Mouse (Mus musculus) embryonic facial prominence, embryonic 11.5 days (tissue): ENCODE results near the gene BC051142. TPM values are rescaled to one million over a fixed set of nuclear protein-coding genes. Genes with fewer than 3 reads are reported as not detected.

ENCODE experiments used
- ATAC-seq: fragments of 200-750 bp; cut with Nextera tagmentation; replicated peaks from 2 replicates; pipeline ENCODE4 v1.8.0; 2017; ENCODE audit warnings: low read depth; ENCODE audit not compliant: insufficient number of reproducible peaks, low FRiP score, low TSS enrichment
- DNase-seq: peaks from one replicate; pipeline ENCODE4 v3.0.0-alpha.2; 2015; ENCODE audit warnings: low spot score
- H3K27ac ChIP-seq: fragments of 300-500 bp; sonication (generic); replicated peaks from 2 replicates; pipeline ENCODE4 v1.5.1; 2014; ENCODE audit warnings: mild to moderate bottlenecking, low read depth, low read length, control low read depth
- H3K27me3 ChIP-seq: fragments of 300-500 bp; sonication (generic); 2 replicates; pipeline ENCODE4 v1.6.1; 2014; ENCODE audit warnings: mild to moderate bottlenecking, low read length, moderate library complexity, mixed read lengths; ENCODE audit not compliant: control insufficient read depth, insufficient read depth
- H3K36me3 ChIP-seq: fragments of 300-500 bp; sonication (generic); replicated peaks from 2 replicates; pipeline ENCODE4 v1.6.1; 2014; ENCODE audit warnings: low read depth, mild to moderate bottlenecking, low read length, moderate library complexity, mixed read lengths; ENCODE audit not compliant: control insufficient read depth, insufficient read depth
- H3K4me1 ChIP-seq: fragments of 300-500 bp; sonication (generic); 2 replicates; pipeline ENCODE4 v1.6.1; 2014; ENCODE audit warnings: low read length, mixed read lengths; ENCODE audit not compliant: control insufficient read depth, insufficient read depth
- H3K4me2 ChIP-seq: fragments of 300-500 bp; sonication (generic); 2 replicates; pipeline ENCODE4 v1.6.1; 2014; ENCODE audit warnings: low read depth, mild to moderate bottlenecking, control low read depth, low read length, moderate library complexity
- H3K4me3 ChIP-seq: fragments of 300-500 bp; sonication (generic); 2 replicates; pipeline ENCODE4 v1.5.1; 2014; ENCODE audit warnings: low read depth, low read length, control low read depth
- H3K9ac ChIP-seq: fragments of 300-500 bp; sonication (generic); replicated peaks from 2 replicates; pipeline ENCODE4 v1.6.1; 2014; ENCODE audit warnings: mild to moderate bottlenecking, control low read depth, low read length
- H3K9me3 ChIP-seq: fragments of 300-500 bp; sonication (generic); replicated peaks from 2 replicates; pipeline ENCODE4 v1.6.1; 2016; ENCODE audit warnings: mild to moderate bottlenecking, low read length, inconsistent platforms, mixed read lengths; ENCODE audit not compliant: control insufficient read depth
- WGBS: fragments of 180-500 bp; shearing (Covaris S2); extraction: QIAGEN DNeasy Blood & Tissue Kit; methylation state at CpG from one replicate; pipeline ENCODE4 v1.1.7; 2014; 5-methylcytosine and 5-hydroxymethylcytosine counted together
- polyA plus RNA-seq: library from polyadenylated mRNA; unstranded; fragments of >200 nt; fragmentation: Nextera tagmentation; extraction: Ambion mirVana; gene quantifications from 2 replicates; pipeline ENCODE4 v1.2.1, GENCODE M21; 2014

The BC051142 gene
- polyA plus RNA-seq, 1 experiment from 2014 or later = 0.72 TPM

DNA sequence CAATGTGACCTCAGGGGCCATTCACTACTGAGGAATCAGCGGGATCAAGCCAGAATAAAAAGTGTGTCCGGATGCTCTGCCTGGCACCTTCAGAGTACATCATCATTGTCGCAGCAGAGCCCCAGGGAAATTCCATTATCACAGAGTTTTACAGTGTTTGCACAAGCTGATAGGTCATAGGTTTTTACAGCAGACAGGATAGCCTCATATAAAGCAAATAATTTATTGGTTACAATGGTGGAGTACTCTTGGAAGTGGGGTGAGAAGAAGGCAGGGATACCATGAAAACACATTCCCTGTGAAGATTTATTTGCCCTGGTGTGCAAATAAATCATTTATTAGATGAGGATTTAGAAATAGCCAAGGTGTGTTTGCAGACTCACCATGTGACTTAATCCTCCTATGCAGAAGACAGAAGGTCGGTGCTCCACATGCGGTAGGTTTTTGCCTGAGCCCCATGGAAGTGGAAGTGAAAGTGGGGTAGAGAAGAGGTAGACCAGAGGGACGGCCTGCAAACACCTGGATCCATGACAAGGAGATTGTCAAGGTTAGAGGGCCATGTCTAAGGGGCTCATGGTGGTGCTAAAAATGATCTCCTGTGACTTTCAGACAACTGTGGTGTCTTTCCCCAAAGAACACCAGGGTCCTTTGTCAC lies 25.4 kb upstream of the BC051142 start:
- Histone ChIP-seq H3K36me3 (no peaks in the 10 kb centered on the region), H3K4me3 (no peak overlapping the region), H3K27ac (no peak overlapping the region), H3K9ac (no peak overlapping the region), H3K9me3 (no peaks in the 10 kb centered on the region), H3K4me1 (no peaks in the 10 kb centered on the region), H3K27me3 (no peaks in the 10 kb centered on the region; the same call in 1 of the 2 replicates), H3K4me2 (no peak overlapping the region)
- 80% methylated on average over 6 of the region's 6 CpGs for WGBS
- ATAC-seq (no peak), DNase-seq (no peak)

DNA sequence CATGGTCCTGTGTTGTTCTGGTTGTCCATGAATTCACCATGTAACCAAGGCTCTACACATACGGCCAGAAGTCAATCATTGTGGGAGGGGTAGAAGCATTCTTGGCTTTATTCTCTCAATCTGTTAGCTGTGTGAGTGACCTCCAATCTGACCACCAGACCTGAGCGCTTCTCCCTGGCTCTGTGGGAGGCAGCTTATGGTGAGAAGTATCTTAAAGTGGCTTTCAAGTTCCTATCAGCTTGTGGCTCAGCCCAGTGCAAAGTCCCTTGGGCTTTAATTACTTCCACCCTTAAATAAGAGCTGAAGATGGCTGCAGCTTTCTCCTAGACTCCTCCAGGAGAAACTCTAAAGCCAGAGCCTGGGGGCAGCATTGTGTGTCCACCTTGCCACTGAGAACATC lies 21.8 kb upstream of the BC051142 start, which contains the start of gene Btnl1:
Gene Btnl1, plus strand, starts transcription at position 286 of the 400 bp plus-strand sequence.
- H3K4me2 ChIP-seq = no peak within 1 kb of the TSS
- no peaks in the 10 kb centered on the region for H3K9me3 ChIP-seq
- ATAC-seq (no peak), DNase-seq (no peak)
- H3K27ac ChIP-seq = no peak within 1 kb of the TSS
- no peaks in the 10 kb centered on the region for H3K4me1 ChIP-seq
- WGBS = 73% methylated on average over 2 of the region's 2 CpGs
- no peak within 1 kb of the TSS for H3K4me3 ChIP-seq
- no peaks in the 10 kb centered on the region; the same call in 1 of the 2 replicates for H3K27me3 ChIP-seq
- H3K9ac ChIP-seq = no peak within 1 kb of the TSS
- no peaks in the 10 kb centered on the region for H3K36me3 ChIP-seq

DNA sequence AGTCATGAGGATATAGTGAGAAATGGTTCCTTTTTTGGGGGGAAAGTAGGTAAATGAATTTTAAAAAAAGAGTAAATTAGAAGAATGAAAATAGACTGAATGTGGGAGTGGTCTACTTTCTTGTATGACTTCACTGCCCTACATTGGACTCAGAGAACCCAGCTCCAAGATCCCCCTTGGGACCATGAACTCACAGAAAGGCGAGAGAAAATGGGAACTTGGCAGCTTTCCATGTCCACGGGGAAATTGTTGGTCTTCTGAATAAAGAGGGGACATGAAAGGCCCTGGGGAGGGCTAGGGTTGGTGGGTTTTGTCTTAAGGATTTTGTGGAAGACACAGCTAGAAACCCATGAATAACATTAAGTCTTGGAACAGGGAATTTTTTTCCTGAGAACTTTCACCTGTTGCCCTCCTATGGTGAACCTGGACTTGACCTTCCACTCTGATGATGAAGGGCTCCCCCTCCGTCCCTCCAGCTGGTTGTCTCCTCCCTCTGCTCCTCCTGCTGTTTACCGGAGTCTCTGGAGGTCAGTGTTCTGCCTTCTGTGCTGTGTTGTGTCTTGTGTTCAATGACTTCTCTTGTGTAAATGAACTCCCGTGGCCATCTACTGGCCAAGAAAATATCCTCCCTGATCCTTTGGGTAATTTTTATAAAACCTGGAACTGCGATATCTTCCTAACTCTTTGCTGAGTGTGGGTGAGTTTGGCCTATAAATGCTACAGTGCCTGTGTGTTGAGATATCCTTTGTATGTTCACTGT lies 21.0 kb upstream of the BC051142 start:
- H3K9ac ChIP-seq = no peak overlapping the region
- no peaks in the 10 kb centered on the region; the same call in 1 of the 2 replicates for H3K27me3 ChIP-seq
- no peak for ATAC-seq
- H3K4me1 ChIP-seq = no peaks in the 10 kb centered on the region
- no peak overlapping the region for H3K27ac ChIP-seq
- H3K4me2 ChIP-seq = no peak overlapping the region
- no peak overlapping the region for H3K4me3 ChIP-seq
- H3K36me3 ChIP-seq = no peaks in the 10 kb centered on the region
- no peak for DNase-seq
- 63% methylated on average over 6 of the region's 6 CpGs for WGBS
- no peaks in the 10 kb centered on the region for H3K9me3 ChIP-seq

DNA sequence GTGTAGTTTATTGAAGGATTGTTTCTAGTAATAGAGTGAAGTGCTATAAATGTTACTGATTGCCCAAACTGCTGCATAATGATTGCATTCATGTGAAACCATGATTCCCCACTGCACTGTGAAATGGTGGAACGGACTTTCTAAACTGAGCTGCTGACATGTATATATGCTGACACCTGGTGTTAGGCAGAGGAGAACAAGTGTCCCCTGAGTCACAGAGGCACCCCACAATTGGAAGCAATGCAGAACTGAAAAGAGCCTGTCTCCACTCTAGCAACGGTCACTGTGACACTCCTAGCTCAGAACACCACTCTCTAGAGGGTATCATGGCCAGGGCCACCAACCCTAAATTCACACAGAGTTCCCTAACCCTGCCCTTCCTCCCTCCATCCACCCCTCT lies 19.9 kb upstream of the BC051142 start:
- H3K9ac ChIP-seq = no peak overlapping the region
- 68% methylated on average over 2 of the region's 2 CpGs for WGBS

DNA sequence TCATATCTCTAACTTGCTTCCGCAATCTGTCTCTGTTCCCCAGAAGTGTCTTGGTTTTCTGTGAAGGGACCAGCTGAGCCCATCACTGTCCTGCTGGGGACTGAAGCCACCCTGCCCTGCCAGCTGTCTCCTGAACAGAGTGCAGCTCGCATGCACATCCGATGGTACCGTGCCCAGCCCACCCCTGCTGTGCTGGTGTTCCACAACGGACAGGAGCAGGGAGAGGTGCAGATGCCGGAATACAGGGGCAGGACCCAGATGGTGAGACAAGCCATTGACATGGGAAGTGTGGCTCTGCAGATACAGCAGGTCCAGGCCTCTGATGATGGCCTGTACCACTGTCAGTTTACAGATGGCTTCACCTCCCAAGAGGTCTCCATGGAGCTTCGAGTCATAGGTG lies 19.2 kb upstream of the BC051142 start:
- Histone ChIP-seq H3K4me1 (no peaks in the 10 kb centered on the region), H3K36me3 (no peaks in the 10 kb centered on the region)
- WGBS = 85% methylated on average over 7 of the region's 7 CpGs

More for the DNA sequence above, 19.9 kb upstream of the BC051142 start:
- Histone ChIP-seq H3K27me3 (no peaks in the 10 kb centered on the region; the same call in 1 of the 2 replicates), H3K4me3 (no peak overlapping the region), H3K27ac (no peak overlapping the region), H3K9me3 (no peaks in the 10 kb centered on the region), H3K36me3 (no peaks in the 10 kb centered on the region), H3K4me2 (no peak overlapping the region), H3K4me1 (no peaks in the 10 kb centered on the region)
- DNase-seq (no peak), ATAC-seq (no peak)

DNA sequence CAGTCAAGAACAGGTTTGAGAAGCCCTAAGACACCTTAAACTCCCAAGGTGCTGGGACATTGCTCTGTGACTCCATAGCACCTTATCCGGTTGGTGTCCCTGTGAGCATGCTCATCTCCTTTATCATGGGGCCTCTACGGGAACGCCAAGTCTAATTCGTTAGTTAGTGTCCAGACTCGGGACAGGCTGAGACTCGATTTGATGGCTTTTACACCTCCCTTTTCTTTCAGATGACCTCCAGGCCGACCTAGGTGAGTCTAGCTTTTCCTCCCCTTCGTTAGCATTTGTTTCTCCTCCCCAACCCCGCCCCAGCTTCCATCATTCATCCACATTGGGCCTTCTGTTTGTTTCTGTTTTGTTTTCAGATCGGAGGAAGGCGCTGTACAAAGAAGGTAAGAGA lies 16.7 kb upstream of the BC051142 start:
- no peak overlapping the region for H3K27ac ChIP-seq
- no peaks in the 10 kb centered on the region for H3K36me3 ChIP-seq
- no peak for ATAC-seq
- 83% methylated on average over 11 of the region's 11 CpGs for WGBS
- no peak overlapping the region for H3K4me2 ChIP-seq
- no peaks in the 10 kb centered on the region for H3K4me1 ChIP-seq
- no peak overlapping the region for H3K4me3 ChIP-seq
- DNase-seq = no peak
- H3K9ac ChIP-seq = no peak overlapping the region
- no peaks in the 10 kb centered on the region; the same call in 1 of the 2 replicates for H3K27me3 ChIP-seq
- H3K9me3 ChIP-seq = no peaks in the 10 kb centered on the region

More for the DNA sequence above, 19.2 kb upstream of the BC051142 start:
- Histone ChIP-seq H3K9ac (no peak overlapping the region), H3K9me3 (no peaks in the 10 kb centered on the region), H3K27ac (no peak overlapping the region), H3K27me3 (no peaks in the 10 kb centered on the region; the same call in 1 of the 2 replicates), H3K4me2 (no peak overlapping the region), H3K4me3 (no peak overlapping the region)
- DNase-seq = no peak
- ATAC-seq = no peak

DNA sequence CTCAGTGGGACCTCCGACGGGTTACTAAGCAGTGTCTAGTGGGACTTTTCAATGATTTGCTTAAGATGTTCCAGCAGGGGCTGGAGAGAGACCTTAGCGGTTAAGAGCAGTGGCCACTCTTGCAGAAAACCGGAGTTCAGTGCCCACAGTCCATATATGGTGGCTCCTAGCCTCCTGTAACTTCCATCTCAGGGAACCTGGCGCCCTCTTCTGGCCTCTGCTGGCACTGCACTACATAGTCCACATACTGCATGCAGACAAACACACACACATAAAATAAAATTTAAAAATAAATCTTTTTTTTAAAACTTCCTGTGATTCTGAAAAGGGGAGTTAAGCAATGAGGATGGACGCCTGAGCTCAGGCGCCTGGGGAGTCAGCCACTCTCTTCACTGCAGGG lies 15.4 kb upstream of the BC051142 start:
- peak; percentile 13 for DNase-seq
- H3K4me2 ChIP-seq = no peak overlapping the region
- no peaks in the 10 kb centered on the region for H3K36me3 ChIP-seq
- no peak overlapping the region for H3K4me3 ChIP-seq
- 75% methylated on average over 7 of the region's 7 CpGs for WGBS
- H3K27ac ChIP-seq = no peak overlapping the region
- ATAC-seq = no peak
- no peaks in the 10 kb centered on the region for H3K4me1 ChIP-seq
- H3K27me3 ChIP-seq = no peaks in the 10 kb centered on the region
- no peaks in the 10 kb centered on the region for H3K9me3 ChIP-seq
- H3K9ac ChIP-seq = no peak overlapping the region

DNA sequence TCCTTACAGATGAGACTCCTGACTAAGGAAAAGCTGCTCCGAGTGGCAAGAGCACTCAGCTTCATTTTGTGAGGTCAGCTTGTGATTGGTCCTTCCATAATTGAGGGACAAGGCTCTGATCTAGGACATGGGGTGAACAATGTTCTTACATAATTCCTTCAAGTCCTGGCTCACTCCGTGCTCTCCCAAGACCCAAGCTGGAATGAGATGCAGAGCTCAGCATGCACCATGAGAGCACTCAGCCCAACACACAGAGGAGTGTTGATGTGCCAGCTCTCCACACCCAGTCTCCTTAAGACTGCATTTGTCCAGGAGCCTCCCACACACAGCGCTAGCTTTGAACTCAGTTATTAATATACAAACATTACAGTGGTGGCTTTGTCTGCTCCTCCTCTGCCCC lies 13.9 kb upstream of the BC051142 start:
- Histone ChIP-seq H3K9me3 (no peaks in the 10 kb centered on the region), H3K4me2 (no peak overlapping the region), H3K4me3 (no peak overlapping the region), H3K36me3 (no peaks in the 10 kb centered on the region), H3K4me1 (no peaks in the 10 kb centered on the region), H3K9ac (no peak overlapping the region), H3K27ac (no peak overlapping the region), H3K27me3 (no peaks in the 10 kb centered on the region)
- no peak for DNase-seq
- no peak for ATAC-seq
- WGBS = 73% methylated on average over 3 of the region's 3 CpGs
